Mouse (Mus musculus) liver, embryonic 14.5 days (tissue): ENCODE measurements around the gene Maff. TPM values are rescaled to one million over a fixed set of nuclear protein-coding genes. Genes with fewer than 3 reads are reported as not detected.

ENCODE experiments used
- ATAC-seq: fragments of 200-750 bp; cut with Nextera tagmentation; 2 replicates; pipeline ENCODE4 v1.8.0; 2017; ENCODE audit warnings: moderate number of reproducible peaks, mild to moderate bottlenecking, moderate library complexity; ENCODE audit not compliant: insufficient read depth
- DNase-seq, 3 experiments: peaks; one replicate each; pipeline ENCODE4 v3.0.0-alpha.2; 2012 to 2013; ENCODE audit warnings: low read depth in 3 of 3, low spot score in 3 of 3
- H3K27ac ChIP-seq: fragments of 300-500 bp; sonication (generic); 2 replicates; pipeline ENCODE4 v1.5.1; 2014; ENCODE audit warnings: moderate library complexity, mild to moderate bottlenecking, control low read depth, inconsistent platforms
- H3K27me3 ChIP-seq: fragments of 300-500 bp; sonication (generic); 2 replicates; pipeline ENCODE4 v1.6.1; 2014; ENCODE audit warnings: mild to moderate bottlenecking, low read length, moderate library complexity; ENCODE audit not compliant: control insufficient read depth, insufficient read depth
- H3K36me3 ChIP-seq: fragments of 300-500 bp; sonication (generic); replicated peaks from 2 replicates; pipeline ENCODE4 v1.6.1; 2014; ENCODE audit warnings: low read depth; ENCODE audit not compliant: control insufficient read depth, insufficient read depth
- H3K4me1 ChIP-seq, 2 experiments: fragments of 200-500 bp in 1 of 2; fragments of 300-500 bp in 1 of 2; sonication (generic) in 1 of 2; replicated peaks; 2 replicates each; pipeline ENCODE4 v1.6.1; 2012 to 2014; ENCODE audit warnings: antibody characterized with exemption in 1 of 2, inconsistent platforms in 1 of 2, low read length in 1 of 2; ENCODE audit not compliant: control insufficient read depth in 2 of 2, insufficient read depth in 2 of 2
- H3K4me2 ChIP-seq: fragments of 300-500 bp; sonication (generic); 2 replicates; pipeline ENCODE4 v1.6.1; 2014; ENCODE audit warnings: low read depth, mild to moderate bottlenecking, control low read depth, moderate library complexity
- H3K4me3 ChIP-seq, 2 experiments: fragments of 200-500 bp in 1 of 2; fragments of 300-500 bp in 1 of 2; sonication (generic) in 1 of 2; 2 replicates each; pipeline ENCODE4 v1.5.1; 2012 to 2014; ENCODE audit warnings: low read depth in 2 of 2, low read length in 2 of 2, mild to moderate bottlenecking in 2 of 2, control low read depth in 1 of 2, inconsistent platforms in 1 of 2, moderate library complexity in 1 of 2; ENCODE audit not compliant: insufficient read depth in 1 of 2
- H3K9ac ChIP-seq: fragments of 300-500 bp; sonication (generic); replicated peaks from 2 replicates; pipeline ENCODE4 v1.6.1; 2014; ENCODE audit warnings: mild to moderate bottlenecking, control low read depth, moderate library complexity
- H3K9me3 ChIP-seq: fragments of 300-500 bp; sonication (generic); 2 replicates; pipeline ENCODE4 v1.6.1; 2016; ENCODE audit warnings: low read length, mixed read lengths; ENCODE audit not compliant: control insufficient read depth
- CTCF ChIP-seq: IDR thresholded peaks from 2 replicates; pipeline ENCODE4 v1.5.1; 2016; ENCODE audit warnings: antibody characterized with exemption, low read depth, control low read depth
- EP300 ChIP-seq: IDR thresholded peaks from 2 replicates; pipeline ENCODE4 v1.6.1; 2016; ENCODE audit warnings: antibody characterized with exemption, low read depth
- WGBS: fragments of 180-500 bp; shearing (Covaris S2); extraction: QIAGEN DNeasy Blood & Tissue Kit; methylation state at CpG from one replicate; pipeline ENCODE4 v1.1.7; 2014; ENCODE audit not compliant: insufficient replicate concordance; 5-methylcytosine and 5-hydroxymethylcytosine counted together
- polyA plus RNA-seq, 2 experiments: library from polyadenylated mRNA; depleted of rRNA in 1 of 2; stranded (reverse) in 1 of 2; unstranded in 1 of 2; fragments of >200 nt; fragmentation: Nextera tagmentation in 1 of 2; extraction: Ambion mirVana in 1 of 2; gene quantifications; 2 replicates each; pipeline versions ENCODE4 v1.2.1 to v1.2.3; 2012 to 2014

Gene Maff
- polyA plus RNA-seq, 2 experiments: 1.1 to 1.8 TPM

- Histone ChIP-seq H3K4me2 (no peak overlapping the region), H3K9ac (peak overlapping the region; percentile 31), H3K4me3 (no peak overlapping the region), H3K27ac (peak overlapping the region; percentile 41), H3K36me3 (no peaks in the 10 kb centered on the region), H3K4me1 (peaks cover 24 to 54% of the 10 kb centered on the region in 2 experiments), H3K27me3 (no peaks in the 10 kb centered on the region), H3K9me3 (no peaks in the 10 kb centered on the region)
- no peak for ATAC-seq
- 49% methylated on average over 6 of the region's 6 CpGs for WGBS
- TF ChIP-seq EP300 (no peak), CTCF (no peak)
- DNase-seq: no peak
Measured at GRCm38 (mm10) chr15:79322991-79323790, 23.2 kb upstream of the Maff start.

DNA sequence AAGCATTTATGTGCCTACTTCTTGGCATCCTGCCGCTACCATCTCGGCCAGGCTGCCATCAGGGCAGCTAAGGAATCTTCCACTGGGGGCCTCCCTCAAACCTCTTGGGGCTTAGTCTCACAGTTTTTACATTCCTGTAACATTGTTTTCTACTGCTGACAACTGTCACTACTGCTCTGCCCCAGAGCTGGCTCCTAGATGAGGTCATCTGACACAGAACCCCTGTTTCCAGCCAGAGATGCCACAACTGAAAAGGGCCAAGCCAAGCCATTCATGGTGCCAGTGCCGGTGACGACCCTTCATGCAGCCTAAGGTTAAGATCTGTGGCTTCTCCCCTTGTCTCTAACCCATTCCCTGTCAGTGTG, 22.6 kb upstream of the Maff start:
- 72% methylated on average over 4 of the region's 4 CpGs for WGBS
- DNase-seq (no peak), ATAC-seq (no peak)
- Histone ChIP-seq H3K4me2 (no peak overlapping the region), H3K36me3 (no peaks in the 10 kb centered on the region), H3K9ac (peak overlapping the region; percentile 31), H3K27ac (peak overlapping the region; percentile 39), H3K27me3 (no peaks in the 10 kb centered on the region), H3K9me3 (no peaks in the 10 kb centered on the region), H3K4me1 (peaks cover 24 to 54% of the 10 kb centered on the region in 2 experiments), H3K4me3 (no peak overlapping the region)
- TF ChIP-seq CTCF: no peak
- TF ChIP-seq EP300: no peak

DNA sequence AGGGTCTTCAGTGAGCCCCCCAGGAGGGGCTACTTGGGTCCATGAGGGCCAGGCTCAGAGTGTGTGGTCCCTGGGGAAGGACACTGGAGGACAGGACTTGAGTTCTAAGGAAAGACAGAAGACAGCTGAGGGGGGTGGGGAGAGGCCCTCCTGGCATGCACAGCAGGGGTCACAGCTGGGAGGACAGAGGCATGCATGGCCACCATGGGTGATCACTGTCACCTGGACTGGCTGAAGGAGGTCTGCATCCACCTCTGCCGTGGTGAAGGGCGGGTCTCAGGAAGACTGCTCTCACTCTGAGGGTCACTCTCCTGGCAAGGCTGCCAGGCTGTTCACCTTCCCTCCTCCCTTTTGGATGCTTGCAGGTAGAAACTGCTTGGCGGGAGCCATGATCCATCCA, 22.0 kb upstream of the Maff start:
- WGBS: 73% methylated on average over 3 of the region's 3 CpGs
- Histone ChIP-seq H3K9me3 (no peaks in the 10 kb centered on the region), H3K36me3 (no peaks in the 10 kb centered on the region), H3K4me2 (no peak overlapping the region), H3K27ac (no peak overlapping the region), H3K4me1 (peaks cover 24 to 58% of the 10 kb centered on the region in 2 experiments), H3K27me3 (no peaks in the 10 kb centered on the region), H3K4me3 (no peak overlapping the region), H3K9ac (no peak overlapping the region)
- DNase-seq (no peak), ATAC-seq (no peak)
- TF ChIP-seq CTCF (no peak), EP300 (no peak)

- H3K27me3 ChIP-seq: no peaks in the 10 kb centered on the region
- TF ChIP-seq EP300: no peak
- TF ChIP-seq CTCF: no peak
- peaks cover 24 to 58% of the 10 kb centered on the region in 2 experiments for H3K4me1 ChIP-seq
- no peak overlapping the region for H3K4me3 ChIP-seq
- no peak overlapping the region for H3K27ac ChIP-seq
- H3K36me3 ChIP-seq: no peaks in the 10 kb centered on the region
- peak overlapping the region; percentile 73 for H3K4me2 ChIP-seq
- 44% methylated on average over 3 of the region's 3 CpGs for WGBS
- no peak overlapping the region for H3K9ac ChIP-seq
- DNase-seq (no peak), ATAC-seq (no peak)
- H3K9me3 ChIP-seq: no peaks in the 10 kb centered on the region
Measured at GRCm38 (mm10) chr15:79325742-79326141, 20.7 kb upstream of the Maff start.

GRCm38 (mm10) chr15:79326264-79326663, 20.2 kb upstream of the Maff start:
- H3K27me3 ChIP-seq: no peaks in the 10 kb centered on the region
- no peaks in the 10 kb centered on the region for H3K9me3 ChIP-seq
- no peak overlapping the region for H3K9ac ChIP-seq
- DNase-seq (no peak), ATAC-seq (no peak)
- TF ChIP-seq EP300: no peak
- no peak for TF ChIP-seq CTCF
- no peak overlapping the region for H3K27ac ChIP-seq
- H3K4me2 ChIP-seq: peak overlapping the region; percentile 73
- 52% methylated on average over 4 of the region's 4 CpGs for WGBS
- no peaks in the 10 kb centered on the region for H3K36me3 ChIP-seq
- H3K4me1 ChIP-seq: peaks cover 24 to 56% of the 10 kb centered on the region in 2 experiments
- H3K4me3 ChIP-seq: no peak overlapping the region; a peak in 2 of 4 replicates
